Mouse (Mus musculus) stomach, embryonic 15.5 days (tissue): ENCODE measurements around the gene Gkap1. TPM values are rescaled to one million over a fixed set of nuclear protein-coding genes. Genes with fewer than 3 reads are reported as not detected.

Experiments
- ATAC-seq: fragments of 200-750 bp; cut with Nextera tagmentation; 2 replicates; pipeline ENCODE4 v1.8.0; 2017; ENCODE audit warnings: low read depth, moderate number of reproducible peaks, moderate TSS enrichment; ENCODE audit not compliant: insufficient read depth, low FRiP score
- H3K27ac ChIP-seq: fragments of 300-500 bp; sonication (generic); 2 replicates; pipeline ENCODE4 v1.5.1; 2015; ENCODE audit warnings: mild to moderate bottlenecking, inconsistent platforms
- H3K27me3 ChIP-seq: fragments of 300-500 bp; sonication (generic); replicated peaks from 2 replicates; pipeline ENCODE4 v1.6.1; 2015; ENCODE audit warnings: inconsistent platforms
- H3K36me3 ChIP-seq: fragments of 300-500 bp; sonication (generic); 2 replicates; pipeline ENCODE4 v1.6.1; 2015; ENCODE audit warnings: inconsistent platforms
- H3K4me1 ChIP-seq: fragments of 300-500 bp; sonication (generic); 2 replicates; pipeline ENCODE4 v1.6.1; 2015; ENCODE audit warnings: inconsistent platforms
- H3K4me2 ChIP-seq: fragments of 300-500 bp; sonication (generic); 2 replicates; pipeline ENCODE4 v1.6.1; 2015; ENCODE audit warnings: mild to moderate bottlenecking, inconsistent platforms
- H3K4me3 ChIP-seq: fragments of 300-500 bp; sonication (generic); replicated peaks from 2 replicates; pipeline ENCODE4 v1.5.1; 2015; ENCODE audit warnings: inconsistent platforms
- H3K9ac ChIP-seq: fragments of 300-500 bp; sonication (generic); 2 replicates; pipeline ENCODE4 v1.6.1; 2015; ENCODE audit warnings: inconsistent platforms
- H3K9me3 ChIP-seq: fragments of 300-500 bp; sonication (generic); 2 replicates; pipeline ENCODE4 v1.6.1; 2016; ENCODE audit warnings: inconsistent platforms
- WGBS: fragments of 180-500 bp; shearing (Covaris S2); methylation state at CpG from one replicate; pipeline ENCODE4 v1.1.7; 2015; 5-methylcytosine and 5-hydroxymethylcytosine counted together
- polyA plus RNA-seq: library from polyadenylated mRNA; unstranded; fragments of >200 nt; fragmentation: Nextera tagmentation; extraction: Ambion mirVana; gene quantifications from 2 replicates; pipeline ENCODE4 v1.2.1, GENCODE M21; 2015

Gene Gkap1
- polyA plus RNA-seq, 1 experiment from 2014 or later = 28.6 TPM

- no peaks in the 10 kb centered on the region for H3K4me1 ChIP-seq
- H3K36me3 ChIP-seq = no peaks in the 10 kb centered on the region
- WGBS = 75% methylated on average over 1 of the region's 1 CpGs
- H3K27ac ChIP-seq = no peak overlapping the region
- H3K4me2 ChIP-seq = no peak overlapping the region
- H3K9ac ChIP-seq = no peak overlapping the region
- no peak overlapping the region for H3K4me3 ChIP-seq
- no peaks in the 10 kb centered on the region for H3K27me3 ChIP-seq
- no peak for ATAC-seq
- H3K9me3 ChIP-seq = no peaks in the 10 kb centered on the region
These were observed 13.8 kb upstream of the Gkap1 start for GRCm38 (mm10) chr13:58289308-58289707.

GRCm38 (mm10) chr13:58287822-58288221 lies 12.3 kb upstream of the Gkap1 start:
- peak; percentile 50 for ATAC-seq
- Histone ChIP-seq H3K9me3 (no peaks in the 10 kb centered on the region), H3K27ac (no peak overlapping the region), H3K4me2 (no peak overlapping the region), H3K4me3 (no peak overlapping the region), H3K9ac (no peak overlapping the region), H3K36me3 (no peaks in the 10 kb centered on the region), H3K4me1 (no peaks in the 10 kb centered on the region), H3K27me3 (no peaks in the 10 kb centered on the region)
- WGBS = 17% methylated on average over 13 of the region's 13 CpGs

- Histone ChIP-seq H3K4me1 (no peaks in the 10 kb centered on the region), H3K4me2 (no peak overlapping the region), H3K27me3 (no peaks in the 10 kb centered on the region), H3K4me3 (no peak overlapping the region), H3K9me3 (no peaks in the 10 kb centered on the region), H3K36me3 (no peaks in the 10 kb centered on the region), H3K9ac (no peak overlapping the region), H3K27ac (no peak overlapping the region)
- WGBS = 63% methylated on average over 4 of the region's 4 CpGs
- ATAC-seq = no peak
These were observed 8.0 kb upstream of the Gkap1 start for GRCm38 (mm10) chr13:58283466-58283865.

GRCm38 (mm10) chr13:58281936-58282335 lies 6.4 kb upstream of the Gkap1 start:
- Histone ChIP-seq H3K4me2 (no peak overlapping the region), H3K9ac (no peak overlapping the region), H3K4me1 (no peaks in the 10 kb centered on the region), H3K36me3 (no peaks in the 10 kb centered on the region), H3K27ac (no peak overlapping the region), H3K9me3 (no peaks in the 10 kb centered on the region), H3K4me3 (no peak overlapping the region), H3K27me3 (no peaks in the 10 kb centered on the region)
- ATAC-seq = no peak
- 59% methylated on average over 4 of the region's 4 CpGs for WGBS

- no peaks in the 10 kb centered on the region for H3K9me3 ChIP-seq
- H3K9ac ChIP-seq = no peak overlapping the region
- H3K4me1 ChIP-seq = no peaks in the 10 kb centered on the region
- no peak for ATAC-seq
- no peak overlapping the region for H3K4me2 ChIP-seq
- H3K27me3 ChIP-seq = no peaks in the 10 kb centered on the region
- WGBS = 78% methylated on average over 3 of the region's 3 CpGs
- no peaks in the 10 kb centered on the region for H3K36me3 ChIP-seq
- H3K27ac ChIP-seq = no peak overlapping the region
- no peak overlapping the region for H3K4me3 ChIP-seq
These were observed 5.0 kb upstream of the Gkap1 start for GRCm38 (mm10) chr13:58280528-58280927.

- H3K27me3 ChIP-seq = no peaks in the 10 kb centered on the region
- no peak overlapping the region for H3K4me3 ChIP-seq
- no peaks in the 10 kb centered on the region for H3K9me3 ChIP-seq
- 68% methylated on average over 10 of the region's 10 CpGs for WGBS
- no peak for ATAC-seq
- no peak overlapping the region for H3K9ac ChIP-seq
- H3K36me3 ChIP-seq = no peaks in the 10 kb centered on the region
- no peak overlapping the region for H3K4me2 ChIP-seq
- no peaks in the 10 kb centered on the region for H3K4me1 ChIP-seq
- no peak overlapping the region for H3K27ac ChIP-seq
These were observed 757 bp upstream of the Gkap1 start for GRCm38 (mm10) chr13:58276256-58276655.

GRCm38 (mm10) chr13:58275076-58275475 lies 423 bp downstream of the Gkap1 start:
- H3K4me1 ChIP-seq = no peaks in the 10 kb centered on the region
- no peaks in the 10 kb centered on the region for H3K27me3 ChIP-seq
- no peak for ATAC-seq
- H3K36me3 ChIP-seq = no peaks in the 10 kb centered on the region
- peak overlapping the region; percentile 91 for H3K4me2 ChIP-seq
- H3K9ac ChIP-seq = no peak overlapping the region
- H3K27ac ChIP-seq = no peak overlapping the region
- H3K9me3 ChIP-seq = no peaks in the 10 kb centered on the region
- peak overlapping the region; percentile 88 for H3K4me3 ChIP-seq
- WGBS = 21% methylated on average over 9 of the region's 9 CpGs

- Histone ChIP-seq H3K4me2 (peak overlapping the region; percentile 91), H3K4me1 (no peaks in the 10 kb centered on the region), H3K36me3 (no peaks in the 10 kb centered on the region), H3K4me3 (peak overlapping the region; percentile 88), H3K27ac (peak overlapping the region; percentile 81), H3K9ac (peak overlapping the region; percentile 78), H3K9me3 (no peaks in the 10 kb centered on the region), H3K27me3 (no peaks in the 10 kb centered on the region)
- ATAC-seq = peak; percentile 75
- under 1% methylated on average over 82 of the region's 84 CpGs for WGBS
These were observed 1.1 kb downstream of the Gkap1 start for GRCm38 (mm10) chr13:58274259-58274991.

- H3K27me3 ChIP-seq = no peaks in the 10 kb centered on the region
- H3K9ac ChIP-seq = peak overlapping the region; percentile 78
- no peaks in the 10 kb centered on the region for H3K9me3 ChIP-seq
- peak overlapping the region; percentile 88 for H3K4me3 ChIP-seq
- H3K4me1 ChIP-seq = no peaks in the 10 kb centered on the region
- peak; percentile 42 for ATAC-seq
- WGBS = under 1% methylated on average over 92 of the region's 115 CpGs
- no peaks in the 10 kb centered on the region for H3K36me3 ChIP-seq
- peak overlapping the region; percentile 91 for H3K4me2 ChIP-seq
- H3K27ac ChIP-seq = peak overlapping the region; percentile 81
These were observed 1.9 kb downstream of the Gkap1 start for GRCm38 (mm10) chr13:58273411-58274258.

GRCm38 (mm10) chr13:58266864-58267263 lies 8.6 kb downstream of the Gkap1 start:
- Histone ChIP-seq H3K4me2 (no peak overlapping the region), H3K36me3 (no peaks in the 10 kb centered on the region; the same call in 1 of the 2 replicates), H3K27me3 (no peaks in the 10 kb centered on the region), H3K9ac (no peak overlapping the region), H3K9me3 (no peaks in the 10 kb centered on the region), H3K4me1 (no peaks in the 10 kb centered on the region), H3K27ac (no peak overlapping the region), H3K4me3 (no peak overlapping the region)
- 79% methylated on average over 3 of the region's 3 CpGs for WGBS
- no peak for ATAC-seq

GRCm38 (mm10) chr13:58263546-58263945 lies 12.0 kb downstream of the Gkap1 start:
- Histone ChIP-seq H3K27me3 (no peaks in the 10 kb centered on the region), H3K9ac (no peak overlapping the region), H3K4me3 (no peak overlapping the region), H3K4me2 (no peak overlapping the region), H3K36me3 (no peaks in the 10 kb centered on the region; the same call in 1 of the 2 replicates), H3K9me3 (no peaks in the 10 kb centered on the region), H3K27ac (no peak overlapping the region), H3K4me1 (no peaks in the 10 kb centered on the region)
- 90% methylated on average over 8 of the region's 8 CpGs for WGBS
- ATAC-seq = no peak

- H3K9ac ChIP-seq = no peak overlapping the region
- H3K36me3 ChIP-seq = no peaks in the 10 kb centered on the region; the same call in 1 of the 2 replicates
- no peaks in the 10 kb centered on the region for H3K9me3 ChIP-seq
- ATAC-seq = no peak
- no peak overlapping the region for H3K4me3 ChIP-seq
- WGBS = 83% methylated on average over 4 of the region's 4 CpGs
- H3K4me1 ChIP-seq = no peaks in the 10 kb centered on the region
- H3K4me2 ChIP-seq = no peak overlapping the region
- H3K27ac ChIP-seq = no peak overlapping the region
- H3K27me3 ChIP-seq = no peaks in the 10 kb centered on the region
These were observed 13.8 kb downstream of the Gkap1 start for GRCm38 (mm10) chr13:58261674-58262073.
